Mouse (Mus musculus) cerebellum, adult 2 months (tissue): ENCODE results near the gene Fut2.

Experiments
- CTCF ChIP-seq: fragments of 200-500 bp; IDR thresholded peaks from 2 replicates; pipeline ENCODE4 v1.5.1; 2011; ENCODE audit warnings: low read depth, mild to moderate bottlenecking, control low read depth, low read length, moderate library complexity, borderline replicate concordance; ENCODE audit not compliant: insufficient read depth
- POLR2A ChIP-seq: fragments of 200-500 bp; IDR thresholded peaks from 2 replicates; pipeline ENCODE4 v1.6.1; 2011; ENCODE audit warnings: low read length, control low read depth, borderline replicate concordance; ENCODE audit not compliant: insufficient read depth

DNA sequence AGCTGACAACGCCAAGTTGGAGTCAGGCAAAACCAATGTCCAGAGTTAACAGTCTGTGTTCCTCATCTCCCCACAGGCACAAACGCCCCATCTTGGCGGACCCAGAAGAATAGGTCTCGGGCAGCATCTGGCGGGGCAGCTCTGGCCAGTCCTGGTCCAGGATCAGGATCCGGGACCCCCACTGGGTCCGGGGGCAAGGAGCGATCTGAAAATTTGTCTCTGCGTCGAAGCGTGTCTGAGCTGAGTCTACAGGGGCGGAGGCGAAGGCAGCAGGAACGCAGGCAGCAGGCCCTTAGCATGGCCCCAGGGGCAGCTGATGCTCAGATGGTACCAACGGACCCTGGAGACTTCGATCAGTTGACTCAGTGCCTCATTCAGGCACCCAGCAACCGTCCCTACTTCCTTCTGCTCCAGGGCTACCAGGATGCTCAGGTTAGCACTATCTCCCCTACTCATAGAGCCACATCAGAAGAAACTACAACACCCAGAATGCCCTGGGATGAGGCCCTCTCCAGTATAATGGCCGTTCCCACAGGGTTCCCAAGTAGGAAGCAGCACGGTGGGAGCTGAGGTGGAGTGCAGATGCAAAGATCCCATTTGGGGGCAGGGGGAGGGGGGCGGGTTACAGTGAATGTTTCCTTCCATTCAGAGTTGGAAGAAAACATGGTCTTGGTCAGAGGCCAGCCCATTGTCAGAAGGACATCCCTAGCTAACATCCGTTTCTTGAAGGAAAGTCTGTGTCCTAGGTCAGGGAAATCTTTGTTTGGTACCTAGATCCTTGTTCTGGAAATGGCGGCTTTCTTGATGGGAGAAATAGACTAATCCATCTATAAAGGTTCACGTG is 35.9 kb downstream of the Fut2 start:
- no peak for TF ChIP-seq CTCF
- TF ChIP-seq POLR2A: no peak
